Mouse (Mus musculus) liver, embryonic 13.5 days (tissue): ENCODE results near the gene Kif4. TPM values are rescaled to one million over a fixed set of nuclear protein-coding genes. Genes with fewer than 3 reads are reported as not detected.
A peak's percentile ranks its signal among the peaks of the same experiment; 100 is the strongest.

Experiments
- ATAC-seq: fragments of 200-750 bp; cut with Nextera tagmentation; 2 replicates; pipeline ENCODE4 v1.8.0; 2017; ENCODE audit warnings: low read depth, mild to moderate bottlenecking, moderate number of reproducible peaks, moderate library complexity
- DNase-seq: peaks from one replicate; pipeline ENCODE4 v3.0.0; 2022
- H3K27ac ChIP-seq: fragments of 300-500 bp; sonication (generic); 2 replicates; pipeline ENCODE4 v1.5.1; 2015; ENCODE audit warnings: moderate library complexity, mild to moderate bottlenecking, inconsistent platforms
- H3K27me3 ChIP-seq: fragments of 300-500 bp; sonication (generic); 2 replicates; pipeline ENCODE4 v1.6.1; 2015; ENCODE audit warnings: mild to moderate bottlenecking, inconsistent platforms
- H3K36me3 ChIP-seq: fragments of 300-500 bp; sonication (generic); 2 replicates; pipeline ENCODE4 v1.6.1; 2015; ENCODE audit warnings: mild to moderate bottlenecking, inconsistent platforms
- H3K4me1 ChIP-seq: fragments of 300-500 bp; sonication (generic); replicated peaks from 2 replicates; pipeline ENCODE4 v1.6.1; 2015; ENCODE audit warnings: inconsistent platforms
- H3K4me2 ChIP-seq: fragments of 300-500 bp; sonication (generic); 2 replicates; pipeline ENCODE4 v1.6.1; 2015; ENCODE audit warnings: inconsistent platforms, mild to moderate bottlenecking, moderate library complexity
- H3K4me3 ChIP-seq: fragments of 300-500 bp; sonication (generic); replicated peaks from 2 replicates; pipeline ENCODE4 v1.5.1; 2015; ENCODE audit warnings: mild to moderate bottlenecking, inconsistent platforms
- H3K9ac ChIP-seq: fragments of 300-500 bp; sonication (generic); 2 replicates; pipeline ENCODE4 v1.6.1; 2015; ENCODE audit warnings: mild to moderate bottlenecking, inconsistent platforms
- H3K9me3 ChIP-seq: fragments of 300-500 bp; sonication (generic); replicated peaks from 2 replicates; pipeline ENCODE4 v1.6.1; 2016; ENCODE audit warnings: inconsistent platforms
- WGBS: fragments of 180-500 bp; shearing (Covaris S2); methylation state at CpG from one replicate; pipeline ENCODE4 v1.1.7; 2015; ENCODE audit not compliant: insufficient replicate concordance; 5-methylcytosine and 5-hydroxymethylcytosine counted together
- polyA plus RNA-seq: library from polyadenylated mRNA; unstranded; fragments of >200 nt; fragmentation: Nextera tagmentation; extraction: Ambion mirVana; gene quantifications from 2 replicates; pipeline ENCODE4 v1.2.1, GENCODE M21; 2015

Gene Kif4
- polyA plus RNA-seq, 1 experiment from 2014 or later: 20.9 TPM

DNA sequence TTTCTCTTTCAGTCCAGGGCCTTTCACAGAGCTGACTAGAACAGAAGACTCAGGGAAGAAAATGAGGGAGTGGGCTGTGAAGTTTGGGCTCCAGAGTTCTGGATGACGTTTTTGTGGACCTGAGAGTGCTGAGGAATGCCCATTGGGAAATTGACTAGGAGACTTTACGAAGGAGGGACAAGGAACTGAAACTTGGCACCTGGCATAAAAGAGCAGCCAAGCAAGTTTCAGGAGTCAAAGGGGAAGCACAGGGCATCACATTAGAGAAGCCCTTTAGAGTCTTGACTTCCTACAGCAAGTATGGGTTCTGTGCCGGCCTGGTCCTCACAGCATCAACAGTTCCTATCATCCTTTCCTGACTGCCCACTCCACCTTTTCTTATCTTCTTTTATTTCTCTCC is 149.9 kb downstream of the Kif4 start:
- 58% methylated on average over 3 of the region's 3 CpGs for WGBS
- DNase-seq (no peak), ATAC-seq (no peak)
- Histone ChIP-seq H3K4me3 (no peak overlapping the region), H3K36me3 (no peaks in the 10 kb centered on the region), H3K4me1 (0 out of 2 replicates have a peak, but pooled peaks cover 3% of the 10 kb centered on the region), H3K9me3 (no peaks in the 10 kb centered on the region), H3K9ac (no peak overlapping the region), H3K27ac (no peak overlapping the region), H3K4me2 (no peak overlapping the region), H3K27me3 (no peaks in the 10 kb centered on the region)

DNA sequence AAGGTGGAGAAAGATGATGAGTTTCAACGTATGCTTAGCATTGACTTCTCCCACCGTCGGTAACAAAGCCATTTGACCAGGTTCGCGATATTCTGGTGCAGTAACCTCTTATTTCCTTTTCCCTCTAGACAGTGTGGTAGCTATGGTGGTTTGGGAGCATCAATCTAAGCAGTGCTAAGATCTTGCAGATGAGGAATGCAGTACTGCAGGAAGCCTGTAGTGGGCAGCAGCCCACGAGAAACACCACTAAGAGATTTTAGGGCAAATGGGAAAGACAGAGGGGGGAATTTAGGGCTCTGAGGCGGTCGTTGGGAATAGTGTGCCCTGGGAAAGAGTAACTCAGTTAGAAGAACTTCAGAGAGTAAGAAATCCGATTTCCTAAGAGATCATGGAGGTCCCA is 151.0 kb downstream of the Kif4 start:
- 0 out of 2 replicates have a peak, but pooled peaks cover 3% of the 10 kb centered on the region for H3K4me1 ChIP-seq
- no peak overlapping the region for H3K27ac ChIP-seq
- peak; percentile 51 for ATAC-seq
- 19% methylated on average over 9 of the region's 9 CpGs for WGBS
- H3K4me3 ChIP-seq: peak overlapping the region; percentile 62
- H3K27me3 ChIP-seq: no peaks in the 10 kb centered on the region
- no peaks in the 10 kb centered on the region for H3K36me3 ChIP-seq
- peak overlapping the region; percentile 69 for H3K4me2 ChIP-seq
- H3K9me3 ChIP-seq: no peaks in the 10 kb centered on the region
- no peak overlapping the region for H3K9ac ChIP-seq
- DNase-seq: peak; percentile 18

Other genes starting within 250 kb of the Kif4 start
- gene Otud6a, start 196.7 kb upstream of the Kif4 start, polyA plus RNA-seq: not detected in 2 replicates
- gene Awat2, start 183.0 kb upstream of the Kif4 start, polyA plus RNA-seq: 0.23 and 0.39 TPM in 2 replicates
- gene Igbp1, start 131.4 kb upstream of the Kif4 start, polyA plus RNA-seq: 17.5 and 20.3 TPM in 2 replicates
- not detected in 2 replicates for gene Dgat2l6, start 100.9 kb upstream of the Kif4 start, polyA plus RNA-seq
- not detected in 2 replicates for gene Awat1, start 53.5 kb upstream of the Kif4 start, polyA plus RNA-seq
- 0.13 and 0.20 TPM in 2 replicates for gene P2ry4, start 30.9 kb upstream of the Kif4 start, polyA plus RNA-seq
- gene Arr3, start 20.2 kb upstream of the Kif4 start, polyA plus RNA-seq: not detected in 2 replicates
- gene Pdzd11, start 831 bp downstream of the Kif4 start, polyA plus RNA-seq: 71.8 and 74.4 TPM in 2 replicates
- gene Gdpd2, start 104.1 kb downstream of the Kif4 start, polyA plus RNA-seq: 0.07 and 0.15 TPM in 2 replicates
- gene Dlg3, start 142.0 kb downstream of the Kif4 start, polyA plus RNA-seq: 0.28 and 0.44 TPM in 2 replicates